Mouse (Mus musculus) hindbrain, embryonic 10.5 days (tissue): Measurements from ENCODE around the gene Ascl5. TPM values are rescaled to one million over a fixed set of nuclear protein-coding genes. Genes with fewer than 3 reads are reported as not detected.
A peak's percentile ranks its signal among the peaks of the same experiment; 100 is the strongest.

Experiments used
- DNase-seq: peaks from one replicate; pipeline ENCODE4 v3.0.0-alpha.2; 2017; ENCODE audit warnings: low spot score
- H3K27ac ChIP-seq: fragments of 300-500 bp; sonication (generic); 2 replicates; pipeline ENCODE4 v1.5.1; 2016; ENCODE audit warnings: mild to moderate bottlenecking, moderate library complexity
- H3K27me3 ChIP-seq: fragments of 300-500 bp; sonication (generic); 2 replicates; pipeline ENCODE4 v1.6.1; 2016; ENCODE audit warnings: mild to moderate bottlenecking; ENCODE audit not compliant: poor library complexity, insufficient read depth, severe bottlenecking
- H3K36me3 ChIP-seq: fragments of 300-500 bp; sonication (generic); 2 replicates; pipeline ENCODE4 v1.6.1; 2016; ENCODE audit warnings: mild to moderate bottlenecking, moderate library complexity
- H3K4me1 ChIP-seq: fragments of 300-500 bp; sonication (generic); replicated peaks from 2 replicates; pipeline ENCODE4 v1.6.1; 2016; ENCODE audit warnings: mild to moderate bottlenecking
- H3K4me3 ChIP-seq: fragments of 300-500 bp; sonication (generic); 2 replicates; pipeline ENCODE4 v1.5.1; 2016; ENCODE audit warnings: mild to moderate bottlenecking, moderate library complexity
- H3K9me3 ChIP-seq: fragments of 300-500 bp; sonication (generic); 2 replicates; pipeline ENCODE4 v1.6.1; 2016; ENCODE audit warnings: mild to moderate bottlenecking, moderate library complexity
- WGBS: fragments of 180-500 bp; shearing (Covaris S2); methylation state at CpG from one replicate; pipeline ENCODE4 v1.1.7; 2016; 5-methylcytosine and 5-hydroxymethylcytosine counted together
- polyA plus RNA-seq: library from polyadenylated mRNA; unstranded; fragments of >200 nt; fragmentation: Nextera tagmentation; extraction: Ambion mirVana; gene quantifications from 2 replicates; pipeline ENCODE4 v1.2.1, GENCODE M21; 2016

The Ascl5 gene
- not detected in 2 replicates for polyA plus RNA-seq

GRCm38 (mm10) chr1:136050312-136051012, at the start of gene Ascl5:
Gene Ascl5, plus strand, starts transcription at chr1:136050804.
- peak within 1 kb of the TSS; percentile 49 for H3K4me3 ChIP-seq
- no peaks in the 10 kb centered on the region for H3K36me3 ChIP-seq
- H3K27ac ChIP-seq, result peak within 1 kb of the TSS; percentile 56; the same call in 1 of the 2 replicates
- peaks cover 73% of the 10 kb centered on the region for H3K27me3 ChIP-seq
- H3K4me1 ChIP-seq, result peaks cover 28% of the 10 kb centered on the region
- H3K9me3 ChIP-seq, result no peaks in the 10 kb centered on the region
- WGBS, result 18% methylated on average over 29 of the region's 29 CpGs
- peak; percentile 17 for DNase-seq

- H3K36me3 ChIP-seq, result no peaks in the 10 kb centered on the region
Measured at GRCm38 (mm10) chr1:136001438-136001837, 49.2 kb upstream of the Ascl5 start.

GRCm38 (mm10) chr1:136006292-136006748, 44.3 kb upstream of the Ascl5 start, which contains the start of gene Igfn1:
Gene Igfn1, minus strand, starts transcription at chr1:136006342.
- H3K4me1 ChIP-seq, result peaks cover 13% of the 10 kb centered on the region
- H3K4me3 ChIP-seq, result peak within 1 kb of the TSS; percentile 61
- no peak for DNase-seq
- H3K27ac ChIP-seq, result no peak within 1 kb of the TSS
- WGBS, result 75% methylated on average over 3 of the region's 3 CpGs
- H3K9me3 ChIP-seq, result no peaks in the 10 kb centered on the region
- peaks cover 38% of the 10 kb centered on the region for H3K27me3 ChIP-seq
- H3K36me3 ChIP-seq, result no peaks in the 10 kb centered on the region

More at GRCm38 (mm10) chr1:136001438-136001837, 49.2 kb upstream of the Ascl5 start:
- no peak overlapping the region for H3K4me3 ChIP-seq
- H3K4me1 ChIP-seq, result no peaks in the 10 kb centered on the region
- peaks cover 21% of the 10 kb centered on the region for H3K27me3 ChIP-seq
- 89% methylated on average over 2 of the region's 2 CpGs for WGBS
- H3K9me3 ChIP-seq, result no peaks in the 10 kb centered on the region
- DNase-seq, result no peak
- no peak overlapping the region for H3K27ac ChIP-seq

DNA sequence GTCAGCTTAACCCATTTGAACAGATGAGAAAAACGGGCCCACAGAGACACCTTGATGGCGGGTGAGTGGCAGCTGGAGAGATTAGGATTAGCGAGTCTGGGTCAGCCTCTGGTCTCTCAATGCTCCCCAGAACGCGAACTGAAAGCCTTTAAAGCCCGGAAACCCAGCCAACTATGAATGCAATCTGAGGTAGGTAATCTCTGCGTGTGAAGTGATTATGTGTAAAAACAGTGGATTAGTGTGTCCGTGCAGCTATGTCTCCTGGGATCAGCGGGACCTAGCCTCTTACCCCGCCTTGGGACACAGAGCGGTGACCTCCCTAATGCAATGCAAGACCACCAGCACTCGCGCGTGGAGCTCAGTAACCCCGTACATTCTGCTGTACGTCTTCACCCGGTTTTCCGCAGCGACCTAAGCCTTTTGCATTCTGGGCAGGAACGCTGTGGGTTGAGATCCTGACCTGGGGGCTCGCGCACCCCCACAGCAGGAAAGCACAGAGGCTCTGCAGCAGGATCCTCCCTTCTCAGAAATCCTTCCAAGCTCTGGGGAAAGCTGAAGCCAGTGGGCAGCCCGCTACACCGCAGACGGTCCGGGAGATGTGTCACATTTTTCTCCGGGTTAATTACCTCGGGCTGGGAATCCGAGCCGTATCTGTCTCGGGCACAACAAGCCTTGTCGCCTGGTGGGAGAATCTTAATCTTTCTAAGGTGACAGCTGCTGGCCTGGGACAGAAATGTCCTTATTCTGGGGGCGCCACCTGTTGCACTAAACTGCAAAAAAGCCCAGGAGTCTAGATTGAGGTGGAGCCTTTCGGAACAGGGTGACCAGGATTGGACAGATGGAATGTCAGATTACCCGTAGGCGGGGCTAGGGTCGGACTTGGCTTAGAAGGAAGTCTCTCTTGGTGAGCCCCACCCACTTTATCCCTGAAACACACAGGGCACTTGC, 43.1 kb upstream of the Ascl5 start, which contains the start of gene Tmem9:
Gene Tmem9 (plus strand): TSS at position 940 of the 948 bp plus-strand sequence.
- H3K9me3 ChIP-seq, result no peaks in the 10 kb centered on the region
- H3K27ac ChIP-seq, result 0 out of 2 replicates have a peak within 1 kb of the TSS, but pooled peaks have one; percentile 12
- peaks cover 13% of the 10 kb centered on the region for H3K4me1 ChIP-seq
- 3% methylated on average over 37 of the region's 37 CpGs for WGBS
- H3K36me3 ChIP-seq, result no peaks in the 10 kb centered on the region
- H3K4me3 ChIP-seq, result peak within 1 kb of the TSS; percentile 61
- peaks cover 38% of the 10 kb centered on the region for H3K27me3 ChIP-seq
- DNase-seq, result peak; percentile 74

- DNase-seq, result no peak
- no peak overlapping the region for H3K27ac ChIP-seq
- 20% methylated on average over 8 of the region's 8 CpGs for WGBS
- peaks cover 13% of the 10 kb centered on the region for H3K4me1 ChIP-seq
- H3K27me3 ChIP-seq, result peaks cover 38% of the 10 kb centered on the region
- no peaks in the 10 kb centered on the region for H3K36me3 ChIP-seq
- H3K9me3 ChIP-seq, result no peaks in the 10 kb centered on the region
- peak overlapping the region; percentile 61 for H3K4me3 ChIP-seq
Measured at GRCm38 (mm10) chr1:136008159-136008533, 42.5 kb upstream of the Ascl5 start.

- Histone ChIP-seq H3K27me3 (peaks cover 30% of the 10 kb centered on the region), H3K4me3 (no peak overlapping the region), H3K36me3 (no peaks in the 10 kb centered on the region), H3K4me1 (peaks cover 13% of the 10 kb centered on the region), H3K9me3 (no peaks in the 10 kb centered on the region), H3K27ac (no peak overlapping the region)
- WGBS, result 84% methylated on average over 4 of the region's 4 CpGs
- no peak for DNase-seq
Measured at GRCm38 (mm10) chr1:136010247-136010646, 40.4 kb upstream of the Ascl5 start.

DNA sequence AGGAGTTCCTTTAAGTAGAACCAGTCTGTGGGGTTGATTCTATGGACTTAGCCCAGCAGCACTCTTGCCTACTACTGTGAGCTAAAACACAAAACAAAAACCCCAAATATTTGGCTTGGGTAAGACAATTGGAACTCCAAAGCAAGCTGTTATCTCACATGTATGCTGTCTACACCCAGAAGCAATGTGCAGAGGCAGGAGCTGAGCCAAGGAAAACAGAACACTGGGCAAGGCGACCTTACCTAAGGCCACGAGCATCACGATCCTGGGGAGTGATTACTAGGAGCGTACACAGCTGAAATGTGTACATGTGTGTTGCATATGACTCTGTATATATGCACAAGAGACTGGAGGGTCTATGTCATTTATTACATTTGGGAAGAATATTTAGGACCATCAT, 37.1 kb upstream of the Ascl5 start:
- Histone ChIP-seq H3K9me3 (no peaks in the 10 kb centered on the region), H3K36me3 (no peaks in the 10 kb centered on the region), H3K27ac (no peak overlapping the region), H3K4me3 (no peak overlapping the region), H3K4me1 (peaks cover 13% of the 10 kb centered on the region), H3K27me3 (peaks cover 7% of the 10 kb centered on the region; the same call in 1 of the 2 replicates)
- WGBS, result 85% methylated on average over 4 of the region's 4 CpGs
- DNase-seq, result no peak

DNA sequence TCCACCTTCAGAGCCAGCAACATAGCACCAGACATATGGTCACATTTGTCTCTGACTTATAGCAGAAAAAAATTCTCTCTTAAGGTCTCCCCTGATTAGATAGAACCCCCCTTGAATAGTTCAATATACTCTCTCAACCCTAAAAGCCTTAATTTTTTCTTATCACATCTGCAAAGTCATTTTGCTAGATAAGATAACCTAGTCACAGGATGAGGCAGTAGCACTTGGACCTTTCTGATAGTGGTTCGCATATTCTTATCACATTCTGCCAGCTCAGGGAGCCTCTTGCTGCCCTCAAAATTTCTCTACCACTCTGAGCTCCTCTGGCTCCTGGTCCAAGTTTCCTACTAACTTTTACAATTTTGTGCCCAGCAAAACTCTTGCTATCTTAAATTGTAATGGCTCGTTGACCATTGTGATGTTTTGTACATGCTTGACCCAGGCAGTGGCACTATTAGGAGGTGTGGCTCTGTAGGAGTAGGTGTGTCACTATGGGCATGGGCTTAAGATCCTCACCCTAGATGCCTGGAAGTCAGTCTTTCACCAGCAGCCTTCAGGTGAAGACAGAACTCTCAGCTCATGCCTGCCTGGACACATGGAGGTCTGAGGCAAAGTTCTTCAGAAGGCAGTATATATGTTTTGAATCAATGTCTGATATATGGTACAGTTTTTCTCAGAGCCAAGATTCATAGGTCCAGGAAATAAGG, 35.7 kb upstream of the Ascl5 start:
- peaks cover 2% of the 10 kb centered on the region; the same call in 1 of the 2 replicates for H3K36me3 ChIP-seq
- H3K27me3 ChIP-seq, result no peaks in the 10 kb centered on the region
- 82% methylated on average over 2 of the region's 2 CpGs for WGBS
- H3K4me1 ChIP-seq, result peaks cover 24% of the 10 kb centered on the region
- no peak overlapping the region for H3K4me3 ChIP-seq
- no peak for DNase-seq
- H3K9me3 ChIP-seq, result no peaks in the 10 kb centered on the region
- no peak overlapping the region for H3K27ac ChIP-seq

- Histone ChIP-seq H3K27me3 (no peaks in the 10 kb centered on the region), H3K4me3 (peak overlapping the region; percentile 96), H3K36me3 (peaks cover 25% of the 10 kb centered on the region), H3K4me1 (peaks cover 24% of the 10 kb centered on the region), H3K9me3 (no peaks in the 10 kb centered on the region), H3K27ac (peak overlapping the region; percentile 98)
- peak; percentile 8 for DNase-seq
- 82% methylated on average over 2 of the region's 2 CpGs for WGBS
Measured at GRCm38 (mm10) chr1:136017307-136017706, 33.3 kb upstream of the Ascl5 start.

DNA sequence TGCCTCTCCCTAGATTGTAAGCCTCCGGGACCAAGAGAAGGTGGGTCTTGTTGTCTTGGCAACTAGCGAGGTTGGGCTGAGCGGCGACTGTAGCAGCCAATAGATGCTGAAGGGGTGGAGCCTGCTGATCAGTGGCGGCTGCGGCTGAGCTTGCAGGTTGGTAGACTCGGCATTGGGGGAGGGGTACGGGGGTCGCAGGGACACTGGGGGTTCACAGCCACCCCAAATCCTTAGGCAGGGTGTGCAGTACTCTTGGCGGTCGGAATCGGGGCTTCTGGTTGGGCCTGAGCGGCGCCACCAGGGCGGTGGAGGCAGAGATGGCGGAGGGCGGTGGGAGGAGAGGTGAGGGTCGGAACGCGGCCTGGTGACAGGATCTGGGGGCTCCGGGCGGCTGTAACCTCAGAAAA, 32.7 kb upstream of the Ascl5 start:
- Histone ChIP-seq H3K36me3 (peaks cover 31% of the 10 kb centered on the region), H3K4me1 (peaks cover 24% of the 10 kb centered on the region), H3K4me3 (peak overlapping the region; percentile 96), H3K9me3 (no peaks in the 10 kb centered on the region), H3K27ac (peak overlapping the region; percentile 98), H3K27me3 (no peaks in the 10 kb centered on the region)
- peak; percentile 95 for DNase-seq
- WGBS, result under 1% methylated on average over 22 of the region's 22 CpGs

DNA sequence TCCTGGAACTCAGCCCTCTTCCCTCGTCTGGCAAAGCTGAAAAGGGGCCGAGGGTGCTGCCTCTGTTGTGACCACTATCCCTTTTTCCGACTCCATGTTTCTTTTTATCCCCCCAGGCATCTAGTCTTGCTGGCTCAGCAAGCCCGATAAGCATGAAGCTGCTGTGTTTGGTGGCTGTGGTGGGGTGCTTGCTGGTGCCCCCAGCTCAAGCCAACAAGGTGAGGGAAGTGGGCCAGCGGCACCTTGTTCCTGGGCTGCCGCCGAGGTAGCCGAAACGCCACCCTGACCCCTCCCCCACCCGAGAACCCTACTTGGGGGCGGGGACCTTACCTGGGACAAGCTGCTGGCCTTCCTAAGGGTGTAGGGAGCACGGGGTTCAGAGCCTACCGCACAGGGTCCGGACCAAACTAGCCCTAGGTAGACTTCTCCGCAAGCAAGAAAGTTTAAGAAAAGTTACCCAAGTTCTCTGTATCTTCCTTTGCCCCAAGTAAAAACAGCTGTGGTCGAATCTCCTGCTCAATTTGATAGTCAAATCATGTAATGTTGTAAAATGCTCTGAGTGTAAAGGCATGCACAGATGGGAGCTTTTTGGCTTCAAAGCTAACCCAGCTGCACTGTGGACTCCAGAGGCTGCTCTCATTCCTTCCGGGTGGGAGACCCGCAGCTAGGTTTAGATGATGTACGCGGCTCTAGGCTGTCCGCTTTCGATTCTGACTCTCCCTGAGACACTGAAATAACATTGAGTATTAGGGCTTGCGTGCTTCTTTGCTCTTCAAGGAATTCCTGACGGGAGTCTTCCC, 32.0 kb upstream of the Ascl5 start:
- peak overlapping the region; percentile 96 for H3K4me3 ChIP-seq
- peaks cover 38% of the 10 kb centered on the region for H3K36me3 ChIP-seq
- DNase-seq, result peak; percentile 18
- H3K27me3 ChIP-seq, result no peaks in the 10 kb centered on the region
- peak overlapping the region; percentile 98 for H3K27ac ChIP-seq
- peaks cover 24% of the 10 kb centered on the region for H3K4me1 ChIP-seq
- H3K9me3 ChIP-seq, result no peaks in the 10 kb centered on the region
- 10% methylated on average over 24 of the region's 24 CpGs for WGBS
